Mouse (Mus musculus): ENCODE results near the gene Cwf19l2. TPM values are rescaled to one million over a fixed set of nuclear protein-coding genes. Genes with fewer than 3 reads are reported as not detected.
"Not testable (repeated sequence)": the region's sequence is repeated elsewhere in the genome, so short reads cannot be mapped to it uniquely, and the experiment has no call there.

The Cwf19l2 gene
- polyA plus RNA-seq (2012; rRNA removed): 6.4 and 6.6 TPM in 2 replicates

GRCm38 (mm10) chr9:3403251-3404208, at the start of gene Cwf19l2:
Gene Cwf19l2 (plus strand): TSS chr9:3403592.
- Histone ChIP-seq H3K27me3 (ENCODE audit: control insufficient read depth, insufficient read depth, low read length) (no peaks in the 10 kb centered on the region), H3K27ac (ENCODE audit: insufficient read depth, low read length) (no peak within 1 kb of the TSS), H3K4me3 (replicated peaks; ENCODE audit: insufficient read depth, low read depth, low read length) (peak within 1 kb of the TSS; percentile 100), H3K4me1 (ENCODE audit: control insufficient read depth, insufficient read depth, low read length) (no peaks in the 10 kb centered on the region)
- DNase-seq: peak; percentile 74 to 84
- WGBS: under 1% methylated on average over 28 of the region's 28 CpGs
- TF ChIP-seq POLR2A (IDR thresholded peaks at IDR 0.05; ENCODE audit: borderline replicate concordance, insufficient read depth, low read length): peak; percentile 40; the same call in 1 of the 2 replicates
- peak; percentile 2; the same call in 1 of the 2 replicates for TF ChIP-seq CTCF (IDR thresholded peaks at IDR 0.05; ENCODE audit: borderline replicate concordance, insufficient read depth, low read depth, low read length)

- H3K27me3 ChIP-seq (ENCODE audit: control insufficient read depth, insufficient read depth, low read length); H3K4me1 ChIP-seq (ENCODE audit: control insufficient read depth, insufficient read depth, low read length); DNase-seq; H3K27ac ChIP-seq (ENCODE audit: insufficient read depth, low read length); H3K4me3 ChIP-seq (replicated peaks; ENCODE audit: insufficient read depth, low read depth, low read length): not testable (repeated sequence)
- WGBS: 21% methylated on average over 1 of the region's 1 CpGs
Observed at GRCm38 (mm10) chr9:3376323-3376722, 27.1 kb upstream of the Cwf19l2 start.

GRCm38 (mm10) chr9:3404372-3404771, 980 bp downstream of the Cwf19l2 start:
- DNase-seq: peak; percentile 30 to 47
- Histone ChIP-seq H3K27ac (ENCODE audit: insufficient read depth, low read length) (no peak overlapping the region), H3K4me1 (ENCODE audit: control insufficient read depth, insufficient read depth, low read length) (no peaks in the 10 kb centered on the region), H3K4me3 (replicated peaks; ENCODE audit: insufficient read depth, low read depth, low read length) (peak overlapping the region; percentile 100), H3K27me3 (ENCODE audit: control insufficient read depth, insufficient read depth, low read length) (no peaks in the 10 kb centered on the region)
- TF ChIP-seq POLR2A (IDR thresholded peaks at IDR 0.05; ENCODE audit: borderline replicate concordance, insufficient read depth, low read length): no peak
- TF ChIP-seq CTCF (IDR thresholded peaks at IDR 0.05; ENCODE audit: borderline replicate concordance, insufficient read depth, low read depth, low read length): no peak
- WGBS: under 1% methylated on average over 13 of the region's 13 CpGs

GRCm38 (mm10) chr9:3439555-3440300, 36.3 kb downstream of the Cwf19l2 start:
- not testable (repeated sequence) for DNase-seq; H3K27me3 ChIP-seq (ENCODE audit: control insufficient read depth, insufficient read depth, low read length); H3K27ac ChIP-seq (ENCODE audit: insufficient read depth, low read length); H3K4me3 ChIP-seq (replicated peaks; ENCODE audit: insufficient read depth, low read depth, low read length); H3K4me1 ChIP-seq (ENCODE audit: control insufficient read depth, insufficient read depth, low read length)
- 77% methylated on average over 6 of the region's 6 CpGs for WGBS

- Histone ChIP-seq H3K27me3 (ENCODE audit: control insufficient read depth, insufficient read depth, low read length) (no peaks in the 10 kb centered on the region), H3K4me1 (ENCODE audit: control insufficient read depth, insufficient read depth, low read length) (no peaks in the 10 kb centered on the region), H3K4me3 (replicated peaks; ENCODE audit: insufficient read depth, low read depth, low read length) (no peak overlapping the region), H3K27ac (ENCODE audit: insufficient read depth, low read length) (no peak overlapping the region)
- DNase-seq: no peak
- TF ChIP-seq CTCF (IDR thresholded peaks at IDR 0.05; ENCODE audit: borderline replicate concordance, insufficient read depth, low read depth, low read length) (no peak), POLR2A (IDR thresholded peaks at IDR 0.05; ENCODE audit: borderline replicate concordance, insufficient read depth, low read length) (no peak)
Observed at GRCm38 (mm10) chr9:3471897-3472296, 68.5 kb downstream of the Cwf19l2 start.

- no peak overlapping the region for H3K4me3 ChIP-seq (replicated peaks; ENCODE audit: insufficient read depth, low read depth, low read length)
- no peaks in the 10 kb centered on the region for H3K27me3 ChIP-seq (ENCODE audit: control insufficient read depth, insufficient read depth, low read length)
- WGBS: 95% methylated on average over 1 of the region's 1 CpGs
- no peak overlapping the region for H3K27ac ChIP-seq (ENCODE audit: insufficient read depth, low read length)
- TF ChIP-seq POLR2A (IDR thresholded peaks at IDR 0.05; ENCODE audit: borderline replicate concordance, insufficient read depth, low read length): no peak
- no peak for TF ChIP-seq CTCF (IDR thresholded peaks at IDR 0.05; ENCODE audit: borderline replicate concordance, insufficient read depth, low read depth, low read length)
- no peaks in the 10 kb centered on the region for H3K4me1 ChIP-seq (ENCODE audit: control insufficient read depth, insufficient read depth, low read length)
- no peak for DNase-seq
Observed at GRCm38 (mm10) chr9:3518645-3519044, 115.3 kb downstream of the Cwf19l2 start.

- 30% methylated on average over 1 of the region's 1 CpGs for WGBS
- Histone ChIP-seq H3K4me1 (ENCODE audit: control insufficient read depth, insufficient read depth, low read length) (no peaks in the 10 kb centered on the region), H3K27me3 (ENCODE audit: control insufficient read depth, insufficient read depth, low read length) (no peaks in the 10 kb centered on the region), H3K27ac (ENCODE audit: insufficient read depth, low read length) (no peak overlapping the region), H3K4me3 (replicated peaks; ENCODE audit: insufficient read depth, low read depth, low read length) (no peak overlapping the region)
- TF ChIP-seq POLR2A (IDR thresholded peaks at IDR 0.05; ENCODE audit: borderline replicate concordance, insufficient read depth, low read length): no peak
- no peak for TF ChIP-seq CTCF (IDR thresholded peaks at IDR 0.05; ENCODE audit: borderline replicate concordance, insufficient read depth, low read depth, low read length)
- no peak for DNase-seq
Observed at GRCm38 (mm10) chr9:3519178-3519577, 115.8 kb downstream of the Cwf19l2 start.

GRCm38 (mm10) chr9:3521031-3521430, 117.6 kb downstream of the Cwf19l2 start:
- WGBS: 83% methylated on average over 2 of the region's 2 CpGs
- H3K27ac ChIP-seq (ENCODE audit: insufficient read depth, low read length): no peak overlapping the region
- H3K4me1 ChIP-seq (ENCODE audit: control insufficient read depth, insufficient read depth, low read length): no peaks in the 10 kb centered on the region
- H3K4me3 ChIP-seq (replicated peaks; ENCODE audit: insufficient read depth, low read depth, low read length): no peak overlapping the region
- DNase-seq: peak in 1 of 2 experiments; percentile 10
- no peak for TF ChIP-seq CTCF (IDR thresholded peaks at IDR 0.05; ENCODE audit: borderline replicate concordance, insufficient read depth, low read depth, low read length)
- TF ChIP-seq POLR2A (IDR thresholded peaks at IDR 0.05; ENCODE audit: borderline replicate concordance, insufficient read depth, low read length): no peak
- H3K27me3 ChIP-seq (ENCODE audit: control insufficient read depth, insufficient read depth, low read length): no peaks in the 10 kb centered on the region

Other genes with a start within 250 kb of the Cwf19l2 start
- gene Alkbh8, start 68.5 kb upstream of the Cwf19l2 start, polyA plus RNA-seq (2012; rRNA removed): 11.1 and 12.2 TPM in 2 replicates
- gene Gucy1a2, start 129.2 kb downstream of the Cwf19l2 start, polyA plus RNA-seq (2012; rRNA removed): 4.9 and 5.0 TPM in 2 replicates

Measured in cerebellum, adult 2 months (tissue).